Mouse (Mus musculus): ENCODE results near the gene Olfr610. TPM values are rescaled to one million over a fixed set of nuclear protein-coding genes. Genes with fewer than 3 reads are reported as not detected.

Gene Olfr610
- polyA plus RNA-seq, 1 experiment from 2014 or later = not detected

Other genes with a start within 250 kb of the Olfr610 start
- gene Olfr596, start 206.5 kb downstream of the Olfr610 start, polyA plus RNA-seq (2014; fragmentation: Nextera tagmentation; extraction: Ambion mirVana) = not detected in 2 replicates
- not detected in 2 replicates for gene Olfr597, start 195.8 kb downstream of the Olfr610 start, polyA plus RNA-seq (2014; fragmentation: Nextera tagmentation; extraction: Ambion mirVana)
- gene Olfr598, start 188.6 kb downstream of the Olfr610 start, polyA plus RNA-seq (2014; fragmentation: Nextera tagmentation; extraction: Ambion mirVana) = not detected in 2 replicates
- not detected in 2 replicates for gene Olfr599, start 176.2 kb downstream of the Olfr610 start, polyA plus RNA-seq (2014; fragmentation: Nextera tagmentation; extraction: Ambion mirVana)
- gene Olfr600, start 162.5 kb downstream of the Olfr610 start, polyA plus RNA-seq (2014; fragmentation: Nextera tagmentation; extraction: Ambion mirVana) = not detected in 2 replicates
- not detected in 2 replicates for gene Olfr601, start 149.5 kb downstream of the Olfr610 start, polyA plus RNA-seq (2014; fragmentation: Nextera tagmentation; extraction: Ambion mirVana)
- not detected in 2 replicates for gene Olfr603, start 125.9 kb downstream of the Olfr610 start, polyA plus RNA-seq (2014; fragmentation: Nextera tagmentation; extraction: Ambion mirVana)
- not detected in 2 replicates for gene Usp17lc, start 97.0 kb downstream of the Olfr610 start, polyA plus RNA-seq (2014; fragmentation: Nextera tagmentation; extraction: Ambion mirVana)
- not detected in 2 replicates for gene Olfr605, start 66.7 kb downstream of the Olfr610 start, polyA plus RNA-seq (2014; fragmentation: Nextera tagmentation; extraction: Ambion mirVana)
- not detected in 2 replicates for gene Olfr606, start 63.1 kb downstream of the Olfr610 start, polyA plus RNA-seq (2014; fragmentation: Nextera tagmentation; extraction: Ambion mirVana)
- not detected in 2 replicates for gene Olfr607, start 48.0 kb downstream of the Olfr610 start, polyA plus RNA-seq (2014; fragmentation: Nextera tagmentation; extraction: Ambion mirVana)
- not detected in 2 replicates for gene Olfr608, start 42.2 kb downstream of the Olfr610 start, polyA plus RNA-seq (2014; fragmentation: Nextera tagmentation; extraction: Ambion mirVana)
- gene Olfr609, start 14.1 kb downstream of the Olfr610 start, polyA plus RNA-seq (2014; fragmentation: Nextera tagmentation; extraction: Ambion mirVana) = not detected in 2 replicates
- not detected in 2 replicates for gene Olfr611, start 8.7 kb upstream of the Olfr610 start, polyA plus RNA-seq (2014; fragmentation: Nextera tagmentation; extraction: Ambion mirVana)
- not detected in 2 replicates for gene Olfr612, start 30.6 kb upstream of the Olfr610 start, polyA plus RNA-seq (2014; fragmentation: Nextera tagmentation; extraction: Ambion mirVana)
- not detected in 2 replicates for gene Olfr613, start 36.0 kb upstream of the Olfr610 start, polyA plus RNA-seq (2014; fragmentation: Nextera tagmentation; extraction: Ambion mirVana)
- not detected in 2 replicates for gene Olfr615, start 44.0 kb upstream of the Olfr610 start, polyA plus RNA-seq (2014; fragmentation: Nextera tagmentation; extraction: Ambion mirVana)
- not detected in 2 replicates for gene Olfr616, start 57.0 kb upstream of the Olfr610 start, polyA plus RNA-seq (2014; fragmentation: Nextera tagmentation; extraction: Ambion mirVana)
- not detected in 2 replicates for gene Olfr617, start 60.9 kb upstream of the Olfr610 start, polyA plus RNA-seq (2014; fragmentation: Nextera tagmentation; extraction: Ambion mirVana)
- gene Olfr618, start 78.0 kb upstream of the Olfr610 start, polyA plus RNA-seq (2014; fragmentation: Nextera tagmentation; extraction: Ambion mirVana) = not detected in 2 replicates
- not detected in 2 replicates for gene Olfr619, start 88.5 kb upstream of the Olfr610 start, polyA plus RNA-seq (2014; fragmentation: Nextera tagmentation; extraction: Ambion mirVana)
- not detected in 2 replicates for gene Olfr620, start 100.4 kb upstream of the Olfr610 start, polyA plus RNA-seq (2014; fragmentation: Nextera tagmentation; extraction: Ambion mirVana)
- not detected in 2 replicates for gene Olfr622, start 130.6 kb upstream of the Olfr610 start, polyA plus RNA-seq (2014; fragmentation: Nextera tagmentation; extraction: Ambion mirVana)
- not detected in 2 replicates for gene Olfr623, start 151.6 kb upstream of the Olfr610 start, polyA plus RNA-seq (2014; fragmentation: Nextera tagmentation; extraction: Ambion mirVana)
- 0.04 TPM in 1 of 2 replicates, not detected in the other for gene Olfr624, start 159.1 kb upstream of the Olfr610 start, polyA plus RNA-seq (2014; fragmentation: Nextera tagmentation; extraction: Ambion mirVana)
- not detected in 2 replicates for gene Olfr625-ps1, start 170.6 kb upstream of the Olfr610 start, polyA plus RNA-seq (2014; fragmentation: Nextera tagmentation; extraction: Ambion mirVana)
- not detected in 2 replicates for gene Olfr243, start 202.5 kb upstream of the Olfr610 start, polyA plus RNA-seq (2014; fragmentation: Nextera tagmentation; extraction: Ambion mirVana)
- not detected in 2 replicates for gene Olfr628, start 218.3 kb upstream of the Olfr610 start, polyA plus RNA-seq (2014; fragmentation: Nextera tagmentation; extraction: Ambion mirVana)
- gene Olfr629, start 232.8 kb upstream of the Olfr610 start, polyA plus RNA-seq (2014; fragmentation: Nextera tagmentation; extraction: Ambion mirVana) = not detected in 2 replicates
- not detected in 2 replicates for gene Olfr630, start 245.2 kb upstream of the Olfr610 start, polyA plus RNA-seq (2014; fragmentation: Nextera tagmentation; extraction: Ambion mirVana)